Mouse (Mus musculus): Measurements from ENCODE around the gene Atp6v0a1. TPM values are rescaled to one million over a fixed set of nuclear protein-coding genes. Genes with fewer than 3 reads are reported as not detected.
"Not testable (repeated sequence)": the region's sequence is repeated elsewhere in the genome, so short reads cannot be mapped to it uniquely, and the experiment has no call there.

Atp6v0a1 gene
- polyA plus RNA-seq, 1 experiment, result 15.4 TPM

- TF ChIP-seq GATA1 (IDR thresholded peaks at IDR 0.05; ENCODE audit: low read length) (no peak), TAL1 (IDR thresholded peaks at IDR 0.05; ENCODE audit: low read length) (no peak)
- Histone ChIP-seq H3K36me3 (ENCODE audit: control insufficient read depth) (no peaks in the 10 kb centered on the region), H3K9me3 (ENCODE audit: control insufficient read depth, low read length) (no peaks in the 10 kb centered on the region; the same call in 1 of the 2 replicates), H3K4me3 (replicated peaks) (no peak overlapping the region), H3K4me1 (ENCODE audit: control insufficient read depth) (peaks cover 10% of the 10 kb centered on the region), H3K27me3 (ENCODE audit: control insufficient read depth) (peaks cover 12% of the 10 kb centered on the region)
Measured at GRCm38 (mm10) chr11:100988674-100989073, 20.6 kb upstream of the Atp6v0a1 start.

- peaks cover 10% of the 10 kb centered on the region for H3K4me1 ChIP-seq (ENCODE audit: control insufficient read depth)
- H3K27me3 ChIP-seq (ENCODE audit: control insufficient read depth), result peaks cover 12% of the 10 kb centered on the region
- H3K36me3 ChIP-seq (ENCODE audit: control insufficient read depth), result no peaks in the 10 kb centered on the region
- H3K9me3 ChIP-seq (ENCODE audit: control insufficient read depth, low read length), result no peaks in the 10 kb centered on the region; the same call in 1 of the 2 replicates
- no peak overlapping the region for H3K4me3 ChIP-seq (replicated peaks)
- no peak for TF ChIP-seq GATA1 (IDR thresholded peaks at IDR 0.05; ENCODE audit: low read length)
- TF ChIP-seq TAL1 (IDR thresholded peaks at IDR 0.05; ENCODE audit: low read length), result no peak
Measured at GRCm38 (mm10) chr11:100989666-100990065, 19.6 kb upstream of the Atp6v0a1 start.

GRCm38 (mm10) chr11:100991027-100991534 lies 18.2 kb upstream of the Atp6v0a1 start:
- TF ChIP-seq GATA1 (IDR thresholded peaks at IDR 0.05; ENCODE audit: low read length) (no peak), TAL1 (IDR thresholded peaks at IDR 0.05; ENCODE audit: low read length) (no peak)
- no peaks in the 10 kb centered on the region for H3K36me3 ChIP-seq (ENCODE audit: control insufficient read depth)
- H3K4me1 ChIP-seq (ENCODE audit: control insufficient read depth), result peaks cover 7% of the 10 kb centered on the region
- no peaks in the 10 kb centered on the region for H3K9me3 ChIP-seq (ENCODE audit: control insufficient read depth, low read length)
- H3K27me3 ChIP-seq (ENCODE audit: control insufficient read depth), result peaks cover 20% of the 10 kb centered on the region
- H3K4me3 ChIP-seq (replicated peaks), result no peak overlapping the region

- no peak for TF ChIP-seq TAL1 (IDR thresholded peaks at IDR 0.05; ENCODE audit: low read length)
- no peak for TF ChIP-seq GATA1 (IDR thresholded peaks at IDR 0.05; ENCODE audit: low read length)
- no peaks in the 10 kb centered on the region for H3K9me3 ChIP-seq (ENCODE audit: control insufficient read depth, low read length)
- peaks cover 21% of the 10 kb centered on the region for H3K27me3 ChIP-seq (ENCODE audit: control insufficient read depth)
- H3K4me3 ChIP-seq (replicated peaks), result no peak overlapping the region
- 0 out of 2 replicates have a peak, but pooled peaks cover 2% of the 10 kb centered on the region for H3K4me1 ChIP-seq (ENCODE audit: control insufficient read depth)
- no peaks in the 10 kb centered on the region for H3K36me3 ChIP-seq (ENCODE audit: control insufficient read depth)
Measured at GRCm38 (mm10) chr11:100993437-100993836, 15.8 kb upstream of the Atp6v0a1 start.

- Histone ChIP-seq H3K4me3 (replicated peaks) (no peak overlapping the region), H3K9me3 (ENCODE audit: control insufficient read depth, low read length) (no peaks in the 10 kb centered on the region)
Measured at GRCm38 (mm10) chr11:100994233-100994632, 15.0 kb upstream of the Atp6v0a1 start.

GRCm38 (mm10) chr11:100994655-100995054 lies 14.6 kb upstream of the Atp6v0a1 start:
- peaks cover 5% of the 10 kb centered on the region for H3K4me1 ChIP-seq (ENCODE audit: control insufficient read depth)
- no peaks in the 10 kb centered on the region for H3K36me3 ChIP-seq (ENCODE audit: control insufficient read depth)
- H3K27me3 ChIP-seq (ENCODE audit: control insufficient read depth), result peaks cover 24% of the 10 kb centered on the region
- TF ChIP-seq TAL1 (IDR thresholded peaks at IDR 0.05; ENCODE audit: low read length) (no peak), GATA1 (IDR thresholded peaks at IDR 0.05; ENCODE audit: low read length) (no peak)
- no peak overlapping the region for H3K4me3 ChIP-seq (replicated peaks)
- H3K9me3 ChIP-seq (ENCODE audit: control insufficient read depth, low read length), result no peaks in the 10 kb centered on the region

More at GRCm38 (mm10) chr11:100994233-100994632, 15.0 kb upstream of the Atp6v0a1 start:
- H3K27me3 ChIP-seq (ENCODE audit: control insufficient read depth), result peaks cover 22% of the 10 kb centered on the region
- TF ChIP-seq GATA1 (IDR thresholded peaks at IDR 0.05; ENCODE audit: low read length) (no peak), TAL1 (IDR thresholded peaks at IDR 0.05; ENCODE audit: low read length) (no peak)
- H3K4me1 ChIP-seq (ENCODE audit: control insufficient read depth), result peaks cover 4% of the 10 kb centered on the region
- no peaks in the 10 kb centered on the region for H3K36me3 ChIP-seq (ENCODE audit: control insufficient read depth)

- Histone ChIP-seq H3K4me1 (ENCODE audit: control insufficient read depth) (peaks cover 5% of the 10 kb centered on the region), H3K36me3 (ENCODE audit: control insufficient read depth) (no peaks in the 10 kb centered on the region), H3K4me3 (replicated peaks) (no peak overlapping the region), H3K27me3 (ENCODE audit: control insufficient read depth) (peaks cover 34% of the 10 kb centered on the region), H3K9me3 (ENCODE audit: control insufficient read depth, low read length) (no peaks in the 10 kb centered on the region)
- no peak for TF ChIP-seq TAL1 (IDR thresholded peaks at IDR 0.05; ENCODE audit: low read length)
- TF ChIP-seq GATA1 (IDR thresholded peaks at IDR 0.05; ENCODE audit: low read length), result no peak
Measured at GRCm38 (mm10) chr11:100996501-100996900, 12.8 kb upstream of the Atp6v0a1 start.

GRCm38 (mm10) chr11:100998836-100999235 lies 10.4 kb upstream of the Atp6v0a1 start:
- H3K9me3 ChIP-seq (ENCODE audit: control insufficient read depth, low read length), result no peaks in the 10 kb centered on the region
- H3K36me3 ChIP-seq (ENCODE audit: control insufficient read depth), result no peaks in the 10 kb centered on the region
- H3K4me3 ChIP-seq (replicated peaks), result no peak overlapping the region
- peaks cover 5% of the 10 kb centered on the region for H3K4me1 ChIP-seq (ENCODE audit: control insufficient read depth)
- no peak for TF ChIP-seq TAL1 (IDR thresholded peaks at IDR 0.05; ENCODE audit: low read length)
- no peak for TF ChIP-seq GATA1 (IDR thresholded peaks at IDR 0.05; ENCODE audit: low read length)
- H3K27me3 ChIP-seq (ENCODE audit: control insufficient read depth), result peaks cover 39% of the 10 kb centered on the region

- Histone ChIP-seq H3K36me3 (ENCODE audit: control insufficient read depth) (no peaks in the 10 kb centered on the region), H3K4me1 (ENCODE audit: control insufficient read depth) (peaks cover 5% of the 10 kb centered on the region)
- TF ChIP-seq GATA1 (IDR thresholded peaks at IDR 0.05; ENCODE audit: low read length), result no peak
- no peak for TF ChIP-seq TAL1 (IDR thresholded peaks at IDR 0.05; ENCODE audit: low read length)
Measured at GRCm38 (mm10) chr11:100999254-100999653, 10.0 kb upstream of the Atp6v0a1 start.

GRCm38 (mm10) chr11:101001875-101002552 lies 7.2 kb upstream of the Atp6v0a1 start:
- H3K9me3 ChIP-seq (ENCODE audit: control insufficient read depth, low read length); H3K36me3 ChIP-seq (ENCODE audit: control insufficient read depth); H3K4me1 ChIP-seq (ENCODE audit: control insufficient read depth); H3K4me3 ChIP-seq (replicated peaks): not testable (repeated sequence)
- peaks cover 56% of the 10 kb centered on the region for H3K27me3 ChIP-seq (ENCODE audit: control insufficient read depth)

More at GRCm38 (mm10) chr11:100999254-100999653, 10.0 kb upstream of the Atp6v0a1 start:
- H3K9me3 ChIP-seq (ENCODE audit: control insufficient read depth, low read length), result no peaks in the 10 kb centered on the region
- H3K27me3 ChIP-seq (ENCODE audit: control insufficient read depth), result peaks cover 42% of the 10 kb centered on the region
- no peak overlapping the region for H3K4me3 ChIP-seq (replicated peaks)
